Comparison of ENCODE assay signal across 8 mouse cellular contexts in genomic region chr17:6021374-6021789, GRCm38 (mm10). TPM values are rescaled to one million over a fixed set of nuclear protein-coding genes. Genes with fewer than 3 reads are reported as not detected.
DNase-seq lines count a peak whose midpoint lies in the region; ATAC-seq lines count a peak whose summit lies in the region.
"Not testable (repeated sequence)": the region's sequence is repeated elsewhere in the genome, so short reads cannot be mapped to it uniquely, and the experiment has no call there.

No protein-coding gene starts in this region.

- WGBS in embryonic facial prominence, embryonic 11.5 days: 59% methylated on average over 5 of the region's 5 CpGs
- WGBS in forebrain, embryonic 14.5 days: 51% methylated on average over 5 of the region's 5 CpGs
- 61% methylated on average over 5 of the region's 5 CpGs for WGBS in hindbrain, embryonic 11.5 days
- WGBS in kidney, embryonic 14.5 days: 47% methylated on average over 5 of the region's 5 CpGs
- 43% methylated on average over 5 of the region's 5 CpGs for WGBS in limb, embryonic 15.5 days
- 54% methylated on average over 5 of the region's 5 CpGs for WGBS in midbrain, embryonic 12.5 days
- 55% methylated on average over 5 of the region's 5 CpGs for WGBS in neural tube, embryonic 15.5 days

- H3K9me3 ChIP-seq in embryonic facial prominence, embryonic 11.5 days (replicated peaks; ENCODE audit: control insufficient read depth, low read length); forebrain, embryonic 14.5 days (replicated peaks; ENCODE audit: control insufficient read depth, low read length); hindbrain, embryonic 11.5 days (ENCODE audit: control insufficient read depth, low read length); kidney, embryonic 14.5 days (ENCODE audit: control insufficient read depth, low read length); limb, embryonic 15.5 days; midbrain, embryonic 12.5 days; neural tube, embryonic 15.5 days (replicated peaks): not testable (repeated sequence)

- H3K9ac ChIP-seq in embryonic facial prominence, embryonic 11.5 days (replicated peaks; ENCODE audit: low read length); forebrain, embryonic 14.5 days (ENCODE audit: low read length); hindbrain, embryonic 11.5 days (ENCODE audit: low read depth, low read length); kidney, embryonic 14.5 days (ENCODE audit: low read depth, low read length); limb, embryonic 15.5 days; neural tube, embryonic 15.5 days (replicated peaks): not testable (repeated sequence)
- 0 out of 2 replicates have a peak overlapping the region, but pooled peaks have one; percentile 6 for H3K9ac ChIP-seq in midbrain, embryonic 12.5 days (replicated peaks)

- not testable (repeated sequence) for H3K4me2 ChIP-seq in embryonic facial prominence, embryonic 11.5 days (ENCODE audit: low read depth, low read length); hindbrain, embryonic 11.5 days (replicated peaks; ENCODE audit: low read depth, low read length); kidney, embryonic 14.5 days (replicated peaks; ENCODE audit: low read depth, low read length)
- H3K4me2 ChIP-seq in forebrain, embryonic 14.5 days (ENCODE audit: low read length): peak overlapping the region; percentile 35; the same call in 1 of the 2 replicates
- peak overlapping the region; percentile 20; the same call in 1 of the 2 replicates for H3K4me2 ChIP-seq in limb, embryonic 15.5 days
- H3K4me2 ChIP-seq in midbrain, embryonic 12.5 days (replicated peaks): peak overlapping the region; percentile 41
- H3K4me2 ChIP-seq in neural tube, embryonic 15.5 days: peak overlapping the region; percentile 53

- ATAC-seq in embryonic facial prominence, embryonic 11.5 days (replicated peaks; ENCODE audit: insufficient number of reproducible peaks, low FRiP score, low TSS enrichment, low read depth): peak; percentile 53; the same call in 1 of the 2 replicates
- ATAC-seq in forebrain, embryonic 14.5 days: peak; percentile 55
- ATAC-seq in hindbrain, embryonic 11.5 days (ENCODE audit: low FRiP score); limb, embryonic 15.5 days (ENCODE audit: insufficient number of reproducible peaks, low FRiP score, low TSS enrichment, low read depth): not testable (repeated sequence)
- ATAC-seq in kidney, embryonic 14.5 days (ENCODE audit: low FRiP score, low TSS enrichment): peak; percentile 57; the same call in 1 of the 2 replicates
- 0 out of 2 replicates have a peak, but pooled peaks have one; percentile 38 for ATAC-seq in midbrain, embryonic 12.5 days (ENCODE audit: low FRiP score, low read depth)
- peak; percentile 78 for ATAC-seq in neural tube, embryonic 15.5 days (ENCODE audit: low FRiP score)

- H3K27me3 ChIP-seq in embryonic facial prominence, embryonic 11.5 days (ENCODE audit: control insufficient read depth, insufficient read depth, low read length); forebrain, embryonic 14.5 days (replicated peaks; ENCODE audit: control insufficient read depth, insufficient read depth, low read length); hindbrain, embryonic 11.5 days (ENCODE audit: control insufficient read depth, insufficient read depth, low read length); kidney, embryonic 14.5 days (ENCODE audit: control insufficient read depth, insufficient read depth, low read length); limb, embryonic 15.5 days; midbrain, embryonic 12.5 days; neural tube, embryonic 15.5 days (replicated peaks): not testable (repeated sequence)

- H3K27ac ChIP-seq in embryonic facial prominence, embryonic 11.5 days (replicated peaks; ENCODE audit: low read depth, low read length); forebrain, embryonic 14.5 days (ENCODE audit: low read depth, low read length); hindbrain, embryonic 11.5 days (ENCODE audit: low read depth, low read length); kidney, embryonic 14.5 days (ENCODE audit: low read depth, low read length); midbrain, embryonic 12.5 days (replicated peaks): not testable (repeated sequence)
- peak overlapping the region; percentile 74 for H3K27ac ChIP-seq in limb, embryonic 15.5 days
- peak overlapping the region; percentile 56 for H3K27ac ChIP-seq in neural tube, embryonic 15.5 days (replicated peaks)

- H3K4me1 ChIP-seq in embryonic facial prominence, embryonic 11.5 days (ENCODE audit: control insufficient read depth, insufficient read depth, low read length); forebrain, embryonic 14.5 days (ENCODE audit: control insufficient read depth, insufficient read depth, low read length); hindbrain, embryonic 11.5 days (replicated peaks; ENCODE audit: control insufficient read depth, insufficient read depth, low read length); kidney, embryonic 14.5 days (ENCODE audit: control insufficient read depth, insufficient read depth, low read length); midbrain, embryonic 12.5 days; neural tube, embryonic 15.5 days: not testable (repeated sequence)
- peaks cover 11% of the 10 kb centered on the region for H3K4me1 ChIP-seq in limb, embryonic 15.5 days

- H3K36me3 ChIP-seq in embryonic facial prominence, embryonic 11.5 days (replicated peaks; ENCODE audit: control insufficient read depth, insufficient read depth, low read depth, low read length); forebrain, embryonic 14.5 days (ENCODE audit: control insufficient read depth, insufficient read depth, low read length); hindbrain, embryonic 11.5 days (ENCODE audit: control insufficient read depth, insufficient read depth, low read length); kidney, embryonic 14.5 days (ENCODE audit: control insufficient read depth, insufficient read depth, low read length); limb, embryonic 15.5 days; midbrain, embryonic 12.5 days; neural tube, embryonic 15.5 days: not testable (repeated sequence)

- peak; percentile 29 for DNase-seq in A20 (ENCODE audit: low read depth, low spot score)
- DNase-seq in embryonic facial prominence, embryonic 11.5 days (ENCODE audit: low spot score): peak; percentile 24
- DNase-seq in forebrain, embryonic 14.5 days (ENCODE audit: low spot score): not testable (repeated sequence)
- peak; percentile 8 for DNase-seq in hindbrain, embryonic 11.5 days (ENCODE audit: low spot score)

- not testable (repeated sequence) for H3K4me3 ChIP-seq in embryonic facial prominence, embryonic 11.5 days (ENCODE audit: low read depth, low read length); forebrain, embryonic 14.5 days (ENCODE audit: low read depth, low read length); hindbrain, embryonic 11.5 days (ENCODE audit: low read depth, low read length); kidney, embryonic 14.5 days (ENCODE audit: low read length); limb, embryonic 15.5 days
- 0 out of 2 replicates have a peak overlapping the region, but pooled peaks have one; percentile 23 for H3K4me3 ChIP-seq in midbrain, embryonic 12.5 days
- H3K4me3 ChIP-seq in neural tube, embryonic 15.5 days (replicated peaks): peak overlapping the region; percentile 23; the same call in 1 of the 2 replicates

RNA-seq across cellular contexts. Expression of gene Serac1, which starts 58.2 kb away (rescaled TPM):
- polyA plus RNA-seq in embryonic facial prominence, embryonic 11.5 days (2014; fragmentation: Nextera tagmentation; extraction: Ambion mirVana): 6.2 and 7.2 TPM in 2 replicates
- polyA plus RNA-seq in forebrain, embryonic 14.5 days (2014; fragmentation: Nextera tagmentation; extraction: Ambion mirVana): 8.1 and 9.4 TPM in 2 replicates
- polyA plus RNA-seq in hindbrain, embryonic 11.5 days (2014; fragmentation: Nextera tagmentation; extraction: Ambion mirVana): 8.0 TPM in 2 replicates
- 4.3 and 6.6 TPM in 2 replicates for polyA plus RNA-seq in kidney, embryonic 14.5 days (2014; fragmentation: Nextera tagmentation; extraction: Ambion mirVana)
- polyA plus RNA-seq in limb, embryonic 15.5 days (2015; fragmentation: Nextera tagmentation; extraction: Ambion mirVana): 4.6 and 6.2 TPM in 2 replicates
- polyA plus RNA-seq in midbrain, embryonic 12.5 days (2016; fragmentation: Nextera tagmentation; extraction: Ambion mirVana): 9.5 and 10.6 TPM in 2 replicates
- polyA plus RNA-seq in neural tube, embryonic 15.5 days (2015; fragmentation: Nextera tagmentation; extraction: Ambion mirVana): 12.3 and 13.1 TPM in 2 replicates

RNA-seq across cellular contexts. Expression of gene Gtf2h5, which starts 58.2 kb away (rescaled TPM):
- 170 and 180 TPM in 2 replicates for polyA plus RNA-seq in embryonic facial prominence, embryonic 11.5 days (2014; fragmentation: Nextera tagmentation; extraction: Ambion mirVana)
- 212 and 221 TPM in 2 replicates for polyA plus RNA-seq in forebrain, embryonic 14.5 days (2014; fragmentation: Nextera tagmentation; extraction: Ambion mirVana)
- polyA plus RNA-seq in hindbrain, embryonic 11.5 days (2014; fragmentation: Nextera tagmentation; extraction: Ambion mirVana): 160 and 167 TPM in 2 replicates
- 180 and 218 TPM in 2 replicates for polyA plus RNA-seq in kidney, embryonic 14.5 days (2014; fragmentation: Nextera tagmentation; extraction: Ambion mirVana)
- 156 and 167 TPM in 2 replicates for polyA plus RNA-seq in limb, embryonic 15.5 days (2015; fragmentation: Nextera tagmentation; extraction: Ambion mirVana)
- 157 and 168 TPM in 2 replicates for polyA plus RNA-seq in midbrain, embryonic 12.5 days (2016; fragmentation: Nextera tagmentation; extraction: Ambion mirVana)
- polyA plus RNA-seq in neural tube, embryonic 15.5 days (2015; fragmentation: Nextera tagmentation; extraction: Ambion mirVana): 220 TPM in 2 replicates
